Mouse (Mus musculus) midbrain, embryonic 16.5 days (tissue): Measurements from ENCODE around the gene Muc3. TPM values are rescaled to one million over a fixed set of nuclear protein-coding genes. Genes with fewer than 3 reads are reported as not detected.

Experiments
- ATAC-seq: fragments of 200-750 bp; cut with Nextera tagmentation; 2 replicates; pipeline ENCODE4 v1.8.0; 2017; ENCODE audit warnings: moderate TSS enrichment
- H3K27ac ChIP-seq: fragments of 300-500 bp; sonication (generic); 2 replicates; pipeline ENCODE4 v1.5.1; 2014; ENCODE audit warnings: mild to moderate bottlenecking, low read length, mixed read lengths
- H3K27me3 ChIP-seq: fragments of 300-500 bp; sonication (generic); 2 replicates; pipeline ENCODE4 v1.6.1; 2014; ENCODE audit warnings: low read depth, low read length, mixed read lengths; ENCODE audit not compliant: control insufficient read depth, insufficient read depth
- H3K36me3 ChIP-seq: fragments of 300-500 bp; sonication (generic); 2 replicates; pipeline ENCODE4 v1.6.1; 2014; ENCODE audit warnings: mild to moderate bottlenecking, low read length, moderate library complexity, mixed read lengths; ENCODE audit not compliant: control insufficient read depth, insufficient read depth
- H3K4me1 ChIP-seq: fragments of 300-500 bp; sonication (generic); 2 replicates; pipeline ENCODE4 v1.6.1; 2014; ENCODE audit warnings: mild to moderate bottlenecking, low read length, mixed read lengths; ENCODE audit not compliant: control insufficient read depth, insufficient read depth
- H3K4me2 ChIP-seq: fragments of 300-500 bp; sonication (generic); 2 replicates; pipeline ENCODE4 v1.6.1; 2014; ENCODE audit warnings: mild to moderate bottlenecking, low read length, mixed read lengths
- H3K4me3 ChIP-seq: fragments of 300-500 bp; sonication (generic); 2 replicates; pipeline ENCODE4 v1.5.1; 2014; ENCODE audit warnings: low read depth, mild to moderate bottlenecking, low read length, moderate library complexity, mixed read lengths
- H3K9ac ChIP-seq: fragments of 300-500 bp; sonication (generic); 2 replicates; pipeline ENCODE4 v1.6.1; 2014; ENCODE audit warnings: low read depth, low read length, mixed read lengths
- H3K9me3 ChIP-seq: fragments of 300-500 bp; sonication (generic); replicated peaks from 2 replicates; pipeline ENCODE4 v1.6.1; 2014; ENCODE audit warnings: mild to moderate bottlenecking, low read length, mixed read lengths; ENCODE audit not compliant: control insufficient read depth, poor library complexity, severe bottlenecking
- WGBS: fragments of 180-500 bp; shearing (Covaris S2); extraction: QIAGEN DNeasy Blood & Tissue Kit; methylation state at CpG from one replicate; pipeline ENCODE4 v1.1.7; 2014; 5-methylcytosine and 5-hydroxymethylcytosine counted together
- polyA plus RNA-seq: library from polyadenylated mRNA; unstranded; fragments of >200 nt; fragmentation: Nextera tagmentation; extraction: Ambion mirVana; gene quantifications from 2 replicates; pipeline ENCODE4 v1.2.1, GENCODE M21; 2015

Gene Muc3
- polyA plus RNA-seq, 1 experiment from 2014 or later: not detected

- H3K36me3 ChIP-seq: no peaks in the 10 kb centered on the region
- WGBS: 77% methylated on average over 9 of the region's 9 CpGs
- H3K4me2 ChIP-seq: no peak overlapping the region
- no peak overlapping the region for H3K27ac ChIP-seq
- H3K4me3 ChIP-seq: no peak overlapping the region
- no peaks in the 10 kb centered on the region for H3K27me3 ChIP-seq
- no peaks in the 10 kb centered on the region for H3K9me3 ChIP-seq
- no peak for ATAC-seq
- no peaks in the 10 kb centered on the region for H3K4me1 ChIP-seq
- H3K9ac ChIP-seq: no peak overlapping the region
Measured at GRCm38 (mm10) chr5:137093720-137094119, 55.4 kb downstream of the Muc3 start.

- no peak for ATAC-seq
Measured at GRCm38 (mm10) chr5:137091560-137091959, 57.6 kb downstream of the Muc3 start.

GRCm38 (mm10) chr5:137090870-137091269 is 58.3 kb downstream of the Muc3 start:
- no peak overlapping the region for H3K9ac ChIP-seq
- no peaks in the 10 kb centered on the region for H3K36me3 ChIP-seq
- 72% methylated on average over 10 of the region's 10 CpGs for WGBS
- H3K9me3 ChIP-seq: no peaks in the 10 kb centered on the region
- ATAC-seq: no peak
- H3K27me3 ChIP-seq: no peaks in the 10 kb centered on the region
- H3K27ac ChIP-seq: no peak overlapping the region
- no peak overlapping the region for H3K4me2 ChIP-seq
- H3K4me1 ChIP-seq: no peaks in the 10 kb centered on the region
- H3K4me3 ChIP-seq: no peak overlapping the region

More at GRCm38 (mm10) chr5:137091560-137091959, 57.6 kb downstream of the Muc3 start:
- H3K9ac ChIP-seq: no peak overlapping the region
- WGBS: 62% methylated on average over 6 of the region's 6 CpGs
- H3K36me3 ChIP-seq: no peaks in the 10 kb centered on the region
- no peaks in the 10 kb centered on the region for H3K27me3 ChIP-seq
- no peak overlapping the region for H3K4me3 ChIP-seq
- H3K9me3 ChIP-seq: no peaks in the 10 kb centered on the region
- no peak overlapping the region for H3K27ac ChIP-seq
- H3K4me2 ChIP-seq: no peak overlapping the region
- no peaks in the 10 kb centered on the region for H3K4me1 ChIP-seq

GRCm38 (mm10) chr5:137087410-137087809 is 61.7 kb downstream of the Muc3 start:
- Histone ChIP-seq H3K4me3 (no peak overlapping the region), H3K4me2 (no peak overlapping the region), H3K4me1 (no peaks in the 10 kb centered on the region), H3K9ac (no peak overlapping the region), H3K27ac (no peak overlapping the region), H3K36me3 (no peaks in the 10 kb centered on the region), H3K9me3 (no peaks in the 10 kb centered on the region), H3K27me3 (no peaks in the 10 kb centered on the region)
- 90% methylated on average over 8 of the region's 8 CpGs for WGBS
- no peak for ATAC-seq

- no peak for ATAC-seq
Measured at GRCm38 (mm10) chr5:137085731-137086130, 63.4 kb downstream of the Muc3 start.

GRCm38 (mm10) chr5:137085021-137085420 is 64.1 kb downstream of the Muc3 start:
- 85% methylated on average over 6 of the region's 6 CpGs for WGBS
- no peak for ATAC-seq
- no peaks in the 10 kb centered on the region for H3K27me3 ChIP-seq

More at GRCm38 (mm10) chr5:137085731-137086130, 63.4 kb downstream of the Muc3 start:
- no peak overlapping the region for H3K4me2 ChIP-seq
- no peak overlapping the region for H3K4me3 ChIP-seq
- no peaks in the 10 kb centered on the region for H3K9me3 ChIP-seq
- no peaks in the 10 kb centered on the region for H3K4me1 ChIP-seq
- 81% methylated on average over 3 of the region's 3 CpGs for WGBS
- H3K9ac ChIP-seq: no peak overlapping the region
- no peaks in the 10 kb centered on the region for H3K27me3 ChIP-seq
- H3K27ac ChIP-seq: no peak overlapping the region
- H3K36me3 ChIP-seq: no peaks in the 10 kb centered on the region

More at GRCm38 (mm10) chr5:137085021-137085420, 64.1 kb downstream of the Muc3 start:
- Histone ChIP-seq H3K4me3 (no peak overlapping the region), H3K9ac (no peak overlapping the region), H3K36me3 (no peaks in the 10 kb centered on the region), H3K9me3 (no peaks in the 10 kb centered on the region), H3K27ac (no peak overlapping the region), H3K4me1 (no peaks in the 10 kb centered on the region), H3K4me2 (no peak overlapping the region)

Other genes with a start within 250 kb of the Muc3 start
- gene Ift22, start 241.2 kb downstream of the Muc3 start, polyA plus RNA-seq: 133 and 134 TPM in 2 replicates
- gene Fis1, start 196.0 kb downstream of the Muc3 start, polyA plus RNA-seq: 346 and 355 TPM in 2 replicates
- 0.15 and 0.30 TPM in 2 replicates for gene Cldn15, start 182.7 kb downstream of the Muc3 start, polyA plus RNA-seq
- gene Plod3, start 162.3 kb downstream of the Muc3 start, polyA plus RNA-seq: 34.7 and 37.9 TPM in 2 replicates
- 136 and 144 TPM in 2 replicates for gene Znhit1, start 161.3 kb downstream of the Muc3 start, polyA plus RNA-seq
- gene Vgf, start 122.9 kb downstream of the Muc3 start, polyA plus RNA-seq: 12.6 and 15.6 TPM in 2 replicates
- 296 and 303 TPM in 2 replicates for gene Ap1s1, start 103.2 kb downstream of the Muc3 start, polyA plus RNA-seq
- 0.25 and 0.41 TPM in 2 replicates for gene Serpine1, start 77.1 kb downstream of the Muc3 start, polyA plus RNA-seq
- 1.8 and 2.5 TPM in 2 replicates for gene Trim56, start 33.1 kb downstream of the Muc3 start, polyA plus RNA-seq
- 0.44 and 0.50 TPM in 2 replicates for gene Muc3a, start 63.1 kb upstream of the Muc3 start, polyA plus RNA-seq
- 46.5 and 65.9 TPM in 2 replicates for gene Ache, start 138.2 kb upstream of the Muc3 start, polyA plus RNA-seq
- gene Ufsp1, start 145.3 kb upstream of the Muc3 start, polyA plus RNA-seq: 18.4 and 20.9 TPM in 2 replicates
- 97.2 and 103 TPM in 2 replicates for gene Srrt, start 158.4 kb upstream of the Muc3 start, polyA plus RNA-seq
- 13.1 TPM in 2 replicates for gene Trip6, start 165.1 kb upstream of the Muc3 start, polyA plus RNA-seq
- gene Slc12a9, start 184.3 kb upstream of the Muc3 start, polyA plus RNA-seq: 26.8 and 27.3 TPM in 2 replicates
- gene Ephb4, start 200.8 kb upstream of the Muc3 start, polyA plus RNA-seq: 4.8 and 6.0 TPM in 2 replicates